Mouse (Mus musculus): ENCODE results near the gene Cracr2a. TPM values are rescaled to one million over a fixed set of nuclear protein-coding genes. Genes with fewer than 3 reads are reported as not detected.

Gene Cracr2a
- polyA plus RNA-seq, 1 experiment: not detected

DNA sequence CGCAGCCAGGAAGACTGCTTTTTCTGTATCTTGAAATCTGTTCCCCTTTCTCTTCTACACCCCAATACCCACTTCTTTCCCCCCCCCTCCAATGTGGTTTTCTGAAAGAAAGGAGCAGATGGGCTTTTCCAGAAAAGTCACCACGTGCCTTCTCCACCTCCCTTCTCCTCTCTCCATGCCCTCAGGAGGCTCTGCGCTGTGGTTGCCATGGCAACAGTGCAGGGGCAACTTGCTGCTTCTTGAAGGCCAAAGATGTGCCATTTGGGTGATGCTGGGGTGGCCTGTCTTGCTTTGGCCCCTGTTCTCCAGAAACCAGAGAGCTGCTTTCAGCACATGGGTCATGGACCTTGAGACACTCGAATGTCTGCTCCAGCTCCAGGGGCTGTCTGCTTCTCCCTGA lies 108.2 kb downstream of the Cracr2a start:
- no peak overlapping the region for H3K4me3 ChIP-seq (ENCODE audit: insufficient read depth, low read depth, low read length)
- WGBS: 42% methylated on average over 4 of the region's 4 CpGs
- H3K4me1 ChIP-seq (ENCODE audit: control insufficient read depth, insufficient read depth, low read length): peaks cover 25% of the 10 kb centered on the region
- H3K27ac ChIP-seq (ENCODE audit: insufficient read depth, low read depth, low read length): no peak overlapping the region
- TF ChIP-seq POLR2A (IDR thresholded peaks at IDR 0.05; ENCODE audit: insufficient read depth, low read depth, low read length): no peak
- no peak for TF ChIP-seq CTCF (IDR thresholded peaks at IDR 0.05; ENCODE audit: insufficient read depth, low read depth, low read length)

DNA sequence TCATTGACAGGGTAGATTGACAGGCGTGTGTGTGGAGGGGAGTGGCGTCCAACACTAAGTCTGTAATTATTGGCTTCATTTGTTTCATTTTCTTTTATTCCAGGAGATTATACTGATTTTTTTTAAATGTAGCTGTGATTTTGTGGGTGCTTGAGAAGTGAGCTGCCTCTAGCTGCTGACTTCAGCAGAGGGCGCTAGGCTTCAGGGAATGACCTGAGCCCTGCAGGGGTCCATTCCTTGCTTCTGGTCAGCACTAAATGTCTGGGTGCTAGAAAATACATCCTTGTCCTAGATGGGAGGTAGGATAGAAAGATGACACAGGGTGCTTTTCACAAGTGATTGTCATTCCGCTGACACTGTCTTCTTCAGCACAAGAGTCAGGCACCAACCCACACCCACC lies 108.9 kb downstream of the Cracr2a start:
- TF ChIP-seq CTCF (IDR thresholded peaks at IDR 0.05; ENCODE audit: insufficient read depth, low read depth, low read length) (no peak), POLR2A (IDR thresholded peaks at IDR 0.05; ENCODE audit: insufficient read depth, low read depth, low read length) (no peak)
- no peak overlapping the region for H3K27ac ChIP-seq (ENCODE audit: insufficient read depth, low read depth, low read length)
- no peak overlapping the region for H3K4me3 ChIP-seq (ENCODE audit: insufficient read depth, low read depth, low read length)
- H3K4me1 ChIP-seq (ENCODE audit: control insufficient read depth, insufficient read depth, low read length): peaks cover 21% of the 10 kb centered on the region
- WGBS: 86% methylated on average over 4 of the region's 4 CpGs

DNA sequence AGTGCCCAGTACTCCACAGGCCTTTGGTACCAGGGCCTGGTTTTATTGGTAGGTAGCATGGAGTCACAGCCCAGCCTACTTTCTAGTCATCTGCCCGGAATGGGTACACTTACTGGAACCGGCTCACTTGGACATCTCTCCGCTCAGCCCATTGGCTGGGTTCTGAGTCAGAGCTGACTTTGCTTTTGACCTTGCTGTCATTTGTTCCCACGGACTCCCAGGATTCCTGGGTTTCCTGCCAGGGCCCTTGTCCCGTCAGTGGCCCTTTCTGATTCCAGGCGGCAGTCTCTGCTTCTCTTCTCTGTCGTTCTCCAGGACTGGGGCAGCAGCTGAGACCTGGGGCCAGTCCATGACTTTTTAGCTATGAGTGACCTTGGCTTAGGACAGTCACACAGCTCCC lies 110.9 kb downstream of the Cracr2a start:
- TF ChIP-seq CTCF (IDR thresholded peaks at IDR 0.05; ENCODE audit: insufficient read depth, low read depth, low read length) (no peak), POLR2A (IDR thresholded peaks at IDR 0.05; ENCODE audit: insufficient read depth, low read depth, low read length) (no peak)
- Histone ChIP-seq H3K27ac (ENCODE audit: insufficient read depth, low read depth, low read length) (no peak overlapping the region), H3K4me3 (ENCODE audit: insufficient read depth, low read depth, low read length) (no peak overlapping the region), H3K4me1 (ENCODE audit: control insufficient read depth, insufficient read depth, low read length) (peaks cover 21% of the 10 kb centered on the region)
- 90% methylated on average over 7 of the region's 7 CpGs for WGBS

DNA sequence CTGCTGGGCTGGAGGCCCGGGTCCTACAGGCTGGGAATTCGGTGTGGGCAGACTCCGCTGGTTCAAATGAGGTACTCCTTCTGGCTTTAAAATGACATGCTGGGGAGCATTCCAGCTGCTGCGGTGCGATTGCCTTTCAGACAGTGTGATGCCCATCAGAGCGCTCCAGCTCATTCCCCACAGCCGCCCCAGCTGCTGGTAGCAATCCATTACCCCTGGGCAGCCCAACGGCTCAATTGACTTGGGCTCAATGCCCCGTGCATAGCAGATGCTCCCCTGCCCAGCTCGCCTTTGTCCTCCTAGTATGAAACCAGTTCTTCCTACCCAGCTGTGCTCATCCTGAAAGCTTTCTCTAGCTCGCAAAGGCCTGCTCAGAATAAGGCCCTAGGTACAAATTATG lies 115.7 kb downstream of the Cracr2a start:
- Histone ChIP-seq H3K4me1 (ENCODE audit: control insufficient read depth, insufficient read depth, low read length) (peaks cover 15% of the 10 kb centered on the region), H3K4me3 (ENCODE audit: insufficient read depth, low read depth, low read length) (no peak overlapping the region), H3K27ac (ENCODE audit: insufficient read depth, low read depth, low read length) (no peak overlapping the region)
- WGBS: 72% methylated on average over 11 of the region's 11 CpGs
- TF ChIP-seq POLR2A (IDR thresholded peaks at IDR 0.05; ENCODE audit: insufficient read depth, low read depth, low read length) (no peak), CTCF (IDR thresholded peaks at IDR 0.05; ENCODE audit: insufficient read depth, low read depth, low read length) (no peak)

DNA sequence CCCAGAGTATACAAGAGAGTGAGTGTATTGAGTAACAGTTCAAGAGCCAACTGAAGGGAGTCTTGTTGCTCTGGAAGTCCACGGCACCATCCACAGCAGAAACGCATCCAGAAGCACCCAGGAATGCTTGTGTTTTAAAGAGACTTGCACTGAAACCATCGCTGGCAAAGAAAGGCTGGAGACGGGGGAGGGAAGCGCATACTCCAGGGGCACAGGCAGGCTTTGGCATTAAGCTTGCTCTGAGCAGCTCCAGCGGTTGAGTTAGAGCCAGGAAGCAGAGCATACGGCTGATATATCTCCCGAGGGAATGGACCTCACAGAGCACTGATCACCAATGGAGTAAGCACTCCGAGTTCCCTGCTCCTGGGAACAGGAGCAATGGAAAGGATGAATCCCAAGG lies 117.2 kb downstream of the Cracr2a start:
- H3K4me3 ChIP-seq (ENCODE audit: insufficient read depth, low read depth, low read length): no peak overlapping the region
- peaks cover 15% of the 10 kb centered on the region for H3K4me1 ChIP-seq (ENCODE audit: control insufficient read depth, insufficient read depth, low read length)
- TF ChIP-seq CTCF (IDR thresholded peaks at IDR 0.05; ENCODE audit: insufficient read depth, low read depth, low read length) (no peak), POLR2A (IDR thresholded peaks at IDR 0.05; ENCODE audit: insufficient read depth, low read depth, low read length) (no peak)
- 53% methylated on average over 9 of the region's 9 CpGs for WGBS
- no peak overlapping the region for H3K27ac ChIP-seq (ENCODE audit: insufficient read depth, low read depth, low read length)

DNA sequence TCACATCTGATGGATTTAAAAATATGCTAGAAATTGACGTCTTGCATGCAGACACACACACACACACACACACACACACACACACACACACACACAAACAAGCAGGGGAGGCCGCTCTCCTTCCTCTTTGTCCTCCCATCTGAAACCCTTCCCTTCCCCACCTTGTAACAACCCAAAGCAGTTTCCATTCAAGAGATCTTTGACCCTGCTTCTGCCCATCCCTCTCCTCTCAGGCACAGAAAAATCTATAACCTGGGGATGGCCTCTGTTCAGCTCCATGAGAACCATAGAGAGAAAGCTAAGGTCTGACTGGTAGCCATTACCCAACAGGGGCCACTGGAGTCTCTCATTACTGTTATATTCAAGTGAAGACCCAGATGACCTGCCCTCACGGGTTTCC lies 117.9 kb downstream of the Cracr2a start:
- WGBS: 82% methylated on average over 3 of the region's 3 CpGs
- Histone ChIP-seq H3K4me3 (ENCODE audit: insufficient read depth, low read depth, low read length) (no peak overlapping the region), H3K27ac (ENCODE audit: insufficient read depth, low read depth, low read length) (no peak overlapping the region)

DNA sequence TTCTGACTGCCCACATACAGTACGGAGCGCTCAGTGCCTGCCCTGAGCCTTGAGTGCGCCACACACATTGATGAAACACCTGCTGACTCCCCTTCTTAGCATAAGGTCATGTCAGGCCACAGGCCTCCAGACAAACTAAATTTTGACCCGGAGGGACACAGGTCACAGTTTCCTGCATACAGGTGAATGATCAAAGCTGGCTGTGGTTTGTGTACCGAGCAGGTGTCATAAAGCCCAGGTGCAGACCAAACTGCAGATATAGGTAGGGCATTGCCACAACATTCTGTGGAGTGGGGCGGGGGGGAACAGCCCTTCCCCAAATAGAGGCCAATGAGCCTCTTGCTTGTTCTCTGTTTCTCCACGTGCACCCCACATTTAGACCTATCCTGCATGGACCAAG lies 119.6 kb downstream of the Cracr2a start:
- no peak overlapping the region for H3K27ac ChIP-seq (ENCODE audit: insufficient read depth, low read depth, low read length)
- H3K4me3 ChIP-seq (ENCODE audit: insufficient read depth, low read depth, low read length): no peak overlapping the region
- no peak for TF ChIP-seq CTCF (IDR thresholded peaks at IDR 0.05; ENCODE audit: insufficient read depth, low read depth, low read length)
- no peak for TF ChIP-seq POLR2A (IDR thresholded peaks at IDR 0.05; ENCODE audit: insufficient read depth, low read depth, low read length)
- 98% methylated on average over 7 of the region's 7 CpGs for WGBS
- H3K4me1 ChIP-seq (ENCODE audit: control insufficient read depth, insufficient read depth, low read length): peaks cover 19% of the 10 kb centered on the region

More for the DNA sequence above, 117.9 kb downstream of the Cracr2a start:
- peaks cover 19% of the 10 kb centered on the region for H3K4me1 ChIP-seq (ENCODE audit: control insufficient read depth, insufficient read depth, low read length)
- no peak for TF ChIP-seq CTCF (IDR thresholded peaks at IDR 0.05; ENCODE audit: insufficient read depth, low read depth, low read length)

DNA sequence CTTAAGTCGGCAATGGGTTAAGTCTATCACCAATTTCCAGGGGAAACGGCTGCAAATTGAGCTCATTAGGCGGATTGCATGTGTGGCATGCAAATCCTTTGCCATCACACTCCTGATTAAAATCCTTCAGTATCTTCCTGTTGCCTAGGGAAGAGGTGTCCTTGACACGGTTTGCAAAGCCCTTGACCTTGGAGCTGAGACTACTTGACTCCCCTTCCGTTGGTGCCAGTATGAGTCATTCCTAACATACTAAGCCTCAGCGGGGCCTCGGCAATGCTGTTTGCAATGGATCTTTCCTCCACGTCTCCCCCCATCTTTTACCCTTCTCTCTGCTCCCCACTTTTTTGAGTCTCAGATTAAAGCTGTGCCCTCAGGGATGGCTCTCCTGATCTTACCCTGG lies 122.4 kb downstream of the Cracr2a start:
- TF ChIP-seq POLR2A (IDR thresholded peaks at IDR 0.05; ENCODE audit: insufficient read depth, low read depth, low read length): no peak
- TF ChIP-seq CTCF (IDR thresholded peaks at IDR 0.05; ENCODE audit: insufficient read depth, low read depth, low read length): no peak
- H3K4me1 ChIP-seq (ENCODE audit: control insufficient read depth, insufficient read depth, low read length): peaks cover 11% of the 10 kb centered on the region
- WGBS: 35% methylated on average over 8 of the region's 8 CpGs

DNA sequence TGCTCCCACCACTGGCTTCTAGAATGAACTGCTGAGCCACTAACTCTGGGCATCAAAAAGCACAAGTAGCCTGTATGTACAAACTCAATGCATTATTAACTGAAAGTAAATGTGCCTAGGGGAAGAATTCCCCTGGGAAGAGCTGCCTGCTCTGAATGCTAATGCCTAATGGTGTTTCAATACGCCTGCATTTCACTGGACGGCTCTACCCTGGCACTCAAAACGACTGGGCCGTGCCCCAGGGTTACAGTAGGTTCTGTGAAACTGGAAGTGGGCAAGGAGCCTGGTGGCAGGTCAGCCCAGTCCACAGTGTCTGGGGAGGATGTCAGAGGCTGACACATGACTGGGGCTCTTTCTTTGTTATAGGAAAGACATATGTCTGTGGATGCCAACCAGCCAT lies 123.8 kb downstream of the Cracr2a start:
- Histone ChIP-seq H3K4me3 (ENCODE audit: insufficient read depth, low read depth, low read length) (no peak overlapping the region), H3K4me1 (ENCODE audit: control insufficient read depth, insufficient read depth, low read length) (peaks cover 7% of the 10 kb centered on the region; the same call in 1 of the 2 replicates), H3K27ac (ENCODE audit: insufficient read depth, low read depth, low read length) (no peak overlapping the region)
- TF ChIP-seq POLR2A (IDR thresholded peaks at IDR 0.05; ENCODE audit: insufficient read depth, low read depth, low read length) (no peak), CTCF (IDR thresholded peaks at IDR 0.05; ENCODE audit: insufficient read depth, low read depth, low read length) (no peak)
- 51% methylated on average over 4 of the region's 4 CpGs for WGBS

More for the DNA sequence above, 122.4 kb downstream of the Cracr2a start:
- Histone ChIP-seq H3K27ac (ENCODE audit: insufficient read depth, low read depth, low read length) (no peak overlapping the region), H3K4me3 (ENCODE audit: insufficient read depth, low read depth, low read length) (no peak overlapping the region)

Data from olfactory bulb, adult 2 months (tissue).